Comparison of ENCODE assay signal across 14 mouse cellular contexts in genomic region chr11:119804392-119804791, GRCm38 (mm10).
"Had no signal": no experiment of that assay in that cellular context is flagged by ENCODE, and none has a peak within 500 bp of the region (broad histone marks: within the 10 kb centered on the region; RNA-seq: fewer than 3 reads in every experiment).

No protein-coding gene starts in this region.

- H3K9ac ChIP-seq: liver, embryonic 14.5 days; lung, embryonic 14.5 days; neural tube, embryonic 12.5 days had no signal

- H3K4me3 ChIP-seq: myocyte; neural tube, embryonic 12.5 days had no signal

- H3K4me2 ChIP-seq: lung, embryonic 14.5 days; midbrain, embryonic 11.5 days; neural tube, embryonic 12.5 days had no signal

- ATAC-seq: midbrain, embryonic 16.5 days had no signal

- H3K9me3 ChIP-seq: neural tube, embryonic 12.5 days had no signal

- H3K27me3 ChIP-seq: neural tube, embryonic 12.5 days had no signal

- DNase-seq: lung, adult 18-20 months; retina, postnatal 1 day; right cerebral cortex, adult 18-20 months; right cerebral cortex, postnatal 25 days; right cerebral cortex, postnatal 4 days; spleen, adult 18-20 months; thymus, adult 18-20 months; thymus, postnatal 14 days had no signal

- H3K27ac ChIP-seq: liver, embryonic 14.5 days; neural tube, embryonic 12.5 days had no signal

- H3K36me3 ChIP-seq: neural tube, embryonic 12.5 days had no signal
